Mouse (Mus musculus): ENCODE measurements around the gene Slc12a3.
"Not testable (repeated sequence)": the region's sequence is repeated elsewhere in the genome, so short reads cannot be mapped to it uniquely, and the experiment has no call there.

The Slc12a3 gene

GRCm38 (mm10) chr8:94399361-94399953, 70.5 kb downstream of the Slc12a3 start:
- DNase-seq (ENCODE audit: extremely low spot score) = no peak

- DNase-seq (ENCODE audit: extremely low spot score) = not testable (repeated sequence)
Measured at GRCm38 (mm10) chr8:94399957-94400356, 71.0 kb downstream of the Slc12a3 start.

- DNase-seq (ENCODE audit: extremely low spot score) = no peak
Measured at GRCm38 (mm10) chr8:94408443-94409080, 79.6 kb downstream of the Slc12a3 start.

GRCm38 (mm10) chr8:94409523-94409922, 80.5 kb downstream of the Slc12a3 start:
- no peak for DNase-seq (ENCODE audit: extremely low spot score)

GRCm38 (mm10) chr8:94412518-94412917, 83.5 kb downstream of the Slc12a3 start:
- DNase-seq (ENCODE audit: extremely low spot score) = no peak

GRCm38 (mm10) chr8:94413509-94413908, 84.5 kb downstream of the Slc12a3 start:
- DNase-seq (ENCODE audit: extremely low spot score) = no peak

- DNase-seq (ENCODE audit: extremely low spot score) = no peak
Measured at GRCm38 (mm10) chr8:94415218-94415617, 86.2 kb downstream of the Slc12a3 start.
